In the genomic region with DNA sequence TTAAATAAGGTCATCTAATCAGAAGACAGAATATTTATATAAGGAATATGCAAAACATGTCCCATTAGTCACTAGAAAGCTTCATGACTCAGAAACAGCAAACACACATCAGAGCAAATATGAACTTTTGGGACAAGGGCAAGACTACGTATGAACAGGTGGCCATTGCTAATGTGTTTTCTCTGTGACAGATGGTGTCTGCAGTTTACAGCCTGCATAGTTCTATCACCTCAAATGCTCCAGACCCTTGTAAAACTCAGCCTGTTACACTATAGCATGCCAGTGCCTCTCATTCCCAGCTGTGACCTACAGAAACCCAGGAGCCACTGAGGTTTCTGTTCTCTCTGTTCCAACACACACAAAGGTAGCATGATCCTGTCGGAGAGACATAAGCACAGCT, we compare ENCODE assay signal across 20 mouse cellular contexts.
A peak's percentile ranks its signal among the peaks of the same experiment; 100 is the strongest.
DNase-seq lines count a peak whose midpoint lies in the region; ATAC-seq lines count a peak whose summit lies in the region.
"Had no signal": no experiment of that assay in that cellular context is flagged by ENCODE, and none has a peak within 500 bp of the region (broad histone marks: within the 10 kb centered on the region; RNA-seq: fewer than 3 reads in every experiment).

No protein-coding gene starts in this region.

- H3K4me1 ChIP-seq in forebrain, embryonic 14.5 days (ENCODE audit: control insufficient read depth, insufficient read depth, low read length), result no peaks in the 10 kb centered on the region
- peaks cover 11% of the 10 kb centered on the region for H3K4me1 ChIP-seq in forebrain, embryonic 10.5 days
- H3K4me1 ChIP-seq in neural tube, embryonic 12.5 days, result no peaks in the 10 kb centered on the region
- no peaks in the 10 kb centered on the region for H3K4me1 ChIP-seq in neural tube, embryonic 15.5 days
- H3K4me1 ChIP-seq: heart, embryonic 13.5 days had no signal

- no peaks in the 10 kb centered on the region for H3K9me3 ChIP-seq in forebrain, embryonic 14.5 days (replicated peaks; ENCODE audit: control insufficient read depth, low read length)
- no peaks in the 10 kb centered on the region for H3K9me3 ChIP-seq in forebrain, embryonic 10.5 days
- no peaks in the 10 kb centered on the region for H3K9me3 ChIP-seq in neural tube, embryonic 12.5 days
- H3K9me3 ChIP-seq in neural tube, embryonic 15.5 days (replicated peaks), result no peaks in the 10 kb centered on the region
- H3K9me3 ChIP-seq: embryonic facial prominence, embryonic 13.5 days; heart, embryonic 13.5 days had no signal

- H3K27ac ChIP-seq in forebrain, embryonic 14.5 days (ENCODE audit: low read depth, low read length), result no peak overlapping the region
- no peak overlapping the region for H3K27ac ChIP-seq in forebrain, embryonic 10.5 days
- no peak overlapping the region for H3K27ac ChIP-seq in neural tube, embryonic 12.5 days
- H3K27ac ChIP-seq in neural tube, embryonic 15.5 days (replicated peaks), result no peak overlapping the region
- H3K27ac ChIP-seq: embryonic facial prominence, embryonic 13.5 days; heart, adult 2 months; heart, embryonic 13.5 days; hindbrain, postnatal 0 days; macrophage had no signal

- peak; percentile 54 for ATAC-seq in forebrain, embryonic 14.5 days
- 0 out of 2 replicates have a peak, but pooled peaks have one; percentile 25 for ATAC-seq in neural tube, embryonic 12.5 days (ENCODE audit: low FRiP score, low read depth)
- no peak for ATAC-seq in neural tube, embryonic 15.5 days (ENCODE audit: low FRiP score)
- ATAC-seq in CD4-positive, CD25-positive, alpha-beta regulatory T cell, adult 4 months, result no peak
- ATAC-seq: hindbrain, postnatal 0 days; intestine, postnatal 0 days had no signal

- H3K9ac ChIP-seq in forebrain, embryonic 14.5 days (ENCODE audit: low read length), result no peak overlapping the region
- no peak overlapping the region for H3K9ac ChIP-seq in neural tube, embryonic 12.5 days
- H3K9ac ChIP-seq in neural tube, embryonic 15.5 days (replicated peaks), result no peak overlapping the region
- H3K9ac ChIP-seq: embryonic facial prominence, embryonic 13.5 days; heart, embryonic 13.5 days had no signal

- no peak overlapping the region for H3K4me2 ChIP-seq in forebrain, embryonic 14.5 days (ENCODE audit: low read length)
- H3K4me2 ChIP-seq in neural tube, embryonic 12.5 days (replicated peaks), result no peak overlapping the region
- H3K4me2 ChIP-seq in neural tube, embryonic 15.5 days, result no peak overlapping the region
- H3K4me2 ChIP-seq: embryonic facial prominence, embryonic 13.5 days; heart, embryonic 13.5 days had no signal

- no peak overlapping the region for H3K4me3 ChIP-seq in forebrain, embryonic 14.5 days (ENCODE audit: low read depth, low read length)
- H3K4me3 ChIP-seq in forebrain, embryonic 10.5 days, result no peak overlapping the region
- no peak overlapping the region for H3K4me3 ChIP-seq in neural tube, embryonic 12.5 days
- no peak overlapping the region for H3K4me3 ChIP-seq in neural tube, embryonic 15.5 days (replicated peaks)
- H3K4me3 ChIP-seq: embryonic facial prominence, embryonic 13.5 days; erythroblast, embryonic 14.5 days; heart, adult 2 months; heart, embryonic 13.5 days had no signal

- 64% methylated on average over 2 of the region's 2 CpGs for WGBS in forebrain, embryonic 14.5 days
- WGBS in forebrain, embryonic 10.5 days, result 88% methylated on average over 2 of the region's 2 CpGs
- WGBS in neural tube, embryonic 12.5 days, result 78% methylated on average over 2 of the region's 2 CpGs
- 72% methylated on average over 2 of the region's 2 CpGs for WGBS in neural tube, embryonic 15.5 days

- no peak for DNase-seq in forebrain, embryonic 14.5 days (ENCODE audit: low spot score)
- DNase-seq in forebrain, embryonic 10.5 days (ENCODE audit: extremely low spot score, low spot score), result no peak
- peak; percentile 29 for DNase-seq in forelimb bud, embryonic 11.5 days (ENCODE audit: low read depth, low spot score)
- DNase-seq in ovary, postnatal 10 days (ENCODE audit: low spot score), result no peak
- DNase-seq: adrenal gland, postnatal 10 days; gastrocnemius, postnatal 36 days; heart, adult 2 months; heart, postnatal 14 days; kidney, postnatal 25 days; thymus, adult 18-20 months; thymus, postnatal 36 days had no signal

- no peaks in the 10 kb centered on the region for H3K27me3 ChIP-seq in forebrain, embryonic 14.5 days (replicated peaks; ENCODE audit: control insufficient read depth, insufficient read depth, low read length)
- H3K27me3 ChIP-seq in forebrain, embryonic 10.5 days (ENCODE audit: poor library complexity, severe bottlenecking), result no peaks in the 10 kb centered on the region
- no peaks in the 10 kb centered on the region for H3K27me3 ChIP-seq in neural tube, embryonic 12.5 days (replicated peaks)
- H3K27me3 ChIP-seq in neural tube, embryonic 15.5 days (replicated peaks), result no peaks in the 10 kb centered on the region
- H3K27me3 ChIP-seq: embryonic facial prominence, embryonic 13.5 days; heart, embryonic 13.5 days had no signal

- no peaks in the 10 kb centered on the region for H3K36me3 ChIP-seq in forebrain, embryonic 14.5 days (ENCODE audit: control insufficient read depth, insufficient read depth, low read length)
- no peaks in the 10 kb centered on the region for H3K36me3 ChIP-seq in forebrain, embryonic 10.5 days (replicated peaks)
- H3K36me3 ChIP-seq in neural tube, embryonic 12.5 days, result no peaks in the 10 kb centered on the region
- H3K36me3 ChIP-seq in neural tube, embryonic 15.5 days, result no peaks in the 10 kb centered on the region
- H3K36me3 ChIP-seq: embryonic facial prominence, embryonic 13.5 days; heart, embryonic 13.5 days had no signal

Comparison
In these comparisons a context has a peak if more than half of its experiments do, and no peak if none do; other contexts are left out.
1. ATAC-seq: peak in forebrain, embryonic 14.5 days (single experiment) and neural tube, embryonic 12.5 days (single experiment); none in neural tube, embryonic 15.5 days (single experiment) and CD4-positive, CD25-positive, alpha-beta regulatory T cell, adult 4 months (single experiment).